Mouse (Mus musculus): ENCODE data around the gene Agrp. TPM values are rescaled to one million over a fixed set of nuclear protein-coding genes. Genes with fewer than 3 reads are reported as not detected.

Gene Agrp
- polyA plus RNA-seq, 2 experiments from 2014 or later, result 0.99 to 2.3 TPM

DNA sequence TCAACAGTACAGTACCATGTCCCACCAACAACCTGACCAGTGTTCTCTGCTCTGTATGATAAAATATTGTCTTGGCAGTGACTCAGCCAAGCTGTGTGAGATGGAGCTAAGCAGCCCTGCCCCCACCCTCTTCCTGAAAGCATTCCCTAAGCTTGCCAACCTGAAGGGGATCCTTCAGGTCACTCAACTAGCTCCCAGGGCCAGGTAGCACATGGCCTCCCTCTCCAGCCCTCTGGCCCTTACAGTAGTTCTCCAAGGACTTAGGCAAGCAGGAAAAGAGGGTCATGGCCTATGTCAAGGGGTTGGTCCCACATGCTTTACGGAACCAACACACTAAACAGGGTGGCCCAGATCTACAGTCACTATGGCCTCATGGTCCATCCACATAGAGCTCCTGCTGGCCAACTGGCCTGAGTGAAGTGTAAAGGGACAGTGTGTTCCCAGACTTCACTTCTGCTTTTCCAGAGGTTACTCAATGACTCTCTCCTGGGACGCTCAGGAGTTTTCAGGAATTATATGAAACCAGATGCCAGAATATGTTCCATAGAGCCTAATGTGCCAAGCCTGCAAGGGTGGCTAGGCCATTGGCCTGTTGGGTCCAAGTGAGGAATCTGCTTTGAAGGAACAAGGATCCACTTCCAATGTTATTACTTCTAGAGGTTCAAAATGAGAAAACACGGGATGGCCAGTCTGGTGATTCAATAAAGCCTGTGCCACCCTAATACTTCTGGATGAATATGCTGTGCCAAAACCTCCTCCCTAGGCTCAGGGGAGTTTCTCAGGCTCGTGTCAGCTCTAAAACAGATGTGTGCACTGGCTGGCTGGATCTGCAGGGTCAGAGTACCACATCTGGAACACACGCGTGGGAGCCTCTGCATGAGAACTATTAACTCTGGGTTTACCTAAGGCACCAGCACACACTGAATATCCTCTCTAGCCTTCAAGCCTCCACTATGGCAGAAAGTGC, 90.5 kb downstream of the Agrp start:
- no peak for ATAC-seq

DNA sequence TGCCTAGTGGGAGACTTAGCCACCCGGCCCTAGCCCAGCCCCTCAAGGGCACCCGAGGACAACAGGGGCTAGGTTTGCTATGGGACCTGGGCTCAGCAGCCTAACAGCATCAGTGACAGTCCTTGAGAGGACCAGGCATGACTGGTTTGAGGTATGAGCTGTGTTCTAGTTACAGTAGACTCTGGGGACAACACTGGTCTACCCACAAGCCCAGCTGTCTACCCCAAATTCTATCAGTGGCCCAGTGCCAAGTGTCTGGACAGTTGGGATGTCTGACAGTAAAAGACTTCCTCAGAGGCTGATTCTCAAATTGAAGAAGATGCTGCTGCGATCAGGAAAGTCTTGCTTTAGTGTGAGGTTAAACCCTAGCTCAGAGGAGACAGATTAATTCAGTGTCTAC, 91.9 kb downstream of the Agrp start:
- ATAC-seq, result no peak

DNA sequence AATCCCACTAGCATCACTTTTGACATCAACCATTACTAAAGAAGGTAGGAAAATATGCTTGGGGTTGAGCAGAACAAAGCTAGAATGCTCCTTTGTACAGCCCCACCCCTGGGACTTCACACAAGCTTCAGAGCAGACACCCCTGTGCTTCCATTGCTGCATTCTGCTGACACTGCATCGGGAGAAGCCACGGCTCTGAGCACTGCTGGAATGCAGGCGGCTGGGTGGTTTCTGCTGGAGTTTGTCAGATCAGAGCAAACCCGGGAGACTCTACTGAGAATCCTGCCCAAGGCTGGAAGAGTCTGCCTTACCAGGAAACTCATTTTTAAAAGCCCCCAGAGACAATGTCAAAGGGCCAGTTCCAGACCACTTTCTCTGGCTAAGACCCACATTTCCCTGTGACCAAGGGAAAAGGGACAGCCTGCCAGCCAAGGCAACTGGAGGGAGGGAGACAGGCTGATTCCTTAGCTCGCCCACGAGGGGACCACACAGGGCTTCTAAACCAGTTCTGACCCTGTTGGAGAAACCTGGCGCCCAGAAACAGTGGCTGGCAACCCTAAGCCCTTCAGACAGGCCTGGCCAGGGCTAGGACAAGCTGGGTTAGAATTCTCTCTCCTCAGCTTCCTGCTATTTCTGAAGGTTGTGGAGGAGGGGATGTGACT, 92.5 kb downstream of the Agrp start:
- no peak for ATAC-seq

DNA sequence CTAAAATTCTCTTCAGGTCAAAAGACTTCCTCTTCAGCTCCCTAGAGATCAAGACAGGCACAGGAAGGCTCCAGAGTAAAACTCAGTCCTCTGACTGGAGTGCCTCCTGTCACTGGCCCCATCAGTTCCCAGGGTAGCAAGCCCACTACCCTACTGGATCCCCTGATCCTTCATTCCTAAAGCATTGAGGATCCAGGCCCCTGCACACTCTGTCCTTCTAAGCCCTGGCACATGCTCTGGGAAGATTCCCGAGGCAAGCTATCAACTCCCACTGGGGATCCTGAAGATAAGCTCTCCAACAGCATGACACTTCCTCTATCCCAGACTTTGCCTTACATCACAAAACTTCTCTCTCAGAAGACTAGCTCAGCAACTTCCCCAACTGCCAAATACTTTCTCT, 93.5 kb downstream of the Agrp start:
- ATAC-seq, result no peak

DNA sequence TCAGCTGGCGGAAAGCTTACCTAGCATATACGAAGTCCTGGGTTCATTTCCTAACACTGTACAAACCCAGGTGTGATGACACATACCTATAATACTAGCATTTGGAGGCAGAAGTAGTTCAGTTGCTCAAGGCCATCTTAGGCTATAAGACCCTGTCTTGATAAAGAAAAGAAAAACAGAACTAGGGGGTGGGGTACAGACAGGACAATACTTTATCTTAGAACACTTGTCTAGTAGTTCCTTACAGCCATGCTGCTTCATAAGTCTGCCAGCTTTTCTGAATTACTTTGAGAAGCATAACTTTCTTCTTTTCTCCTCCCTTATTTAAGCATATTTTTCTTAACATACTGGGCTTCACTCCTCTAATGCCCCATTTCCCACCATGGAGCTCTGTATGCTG, 94.4 kb downstream of the Agrp start:
- no peak for ATAC-seq

DNA sequence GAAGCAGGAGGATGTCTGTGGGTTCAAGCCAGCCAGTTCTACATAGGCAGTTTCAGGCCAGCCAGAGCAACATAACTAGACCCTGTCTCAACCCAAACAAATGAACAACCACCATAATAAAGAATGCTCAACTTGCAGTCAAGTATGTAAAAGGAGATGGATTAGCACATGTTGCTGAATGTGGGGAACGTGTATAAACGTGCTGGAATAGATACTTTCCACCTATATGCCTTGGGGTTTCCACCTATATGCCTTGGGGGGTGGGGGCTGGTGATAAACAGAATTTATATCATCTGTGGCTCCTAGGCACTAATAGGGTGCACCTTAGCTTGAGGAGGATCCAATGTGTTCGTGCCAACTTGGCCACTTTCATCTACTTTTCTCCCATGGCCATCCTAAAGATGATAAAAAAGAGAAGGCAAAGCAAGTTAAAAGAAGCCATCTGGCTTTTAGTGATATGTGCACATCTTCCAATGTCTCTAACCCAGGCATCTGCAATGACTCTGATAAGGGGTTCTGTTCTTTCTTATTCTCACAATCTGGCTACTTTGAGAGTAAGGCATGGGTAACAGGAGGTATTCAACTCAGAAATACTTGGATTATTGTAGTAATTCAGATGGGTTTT, 95.0 kb downstream of the Agrp start:
- ATAC-seq, result no peak

DNA sequence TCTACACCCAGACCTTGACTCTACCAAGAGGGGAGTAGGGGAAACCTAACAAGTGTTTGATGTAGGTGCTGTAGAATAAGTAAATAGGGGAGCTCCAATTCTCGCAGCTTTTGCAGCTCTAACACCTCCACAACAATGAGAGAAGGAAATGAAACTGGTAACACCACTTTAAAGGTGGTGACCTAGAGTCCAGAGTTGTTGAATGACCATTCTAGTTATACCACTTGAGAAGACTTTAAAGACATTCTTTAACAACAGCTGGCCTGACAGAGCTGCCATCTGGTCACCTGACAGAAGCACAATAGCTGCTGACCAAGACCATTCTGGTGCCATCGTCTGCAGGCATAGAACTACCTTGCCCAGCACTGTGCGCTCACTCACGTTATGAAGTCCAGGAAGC, 98.3 kb downstream of the Agrp start:
- ATAC-seq, result no peak

DNA sequence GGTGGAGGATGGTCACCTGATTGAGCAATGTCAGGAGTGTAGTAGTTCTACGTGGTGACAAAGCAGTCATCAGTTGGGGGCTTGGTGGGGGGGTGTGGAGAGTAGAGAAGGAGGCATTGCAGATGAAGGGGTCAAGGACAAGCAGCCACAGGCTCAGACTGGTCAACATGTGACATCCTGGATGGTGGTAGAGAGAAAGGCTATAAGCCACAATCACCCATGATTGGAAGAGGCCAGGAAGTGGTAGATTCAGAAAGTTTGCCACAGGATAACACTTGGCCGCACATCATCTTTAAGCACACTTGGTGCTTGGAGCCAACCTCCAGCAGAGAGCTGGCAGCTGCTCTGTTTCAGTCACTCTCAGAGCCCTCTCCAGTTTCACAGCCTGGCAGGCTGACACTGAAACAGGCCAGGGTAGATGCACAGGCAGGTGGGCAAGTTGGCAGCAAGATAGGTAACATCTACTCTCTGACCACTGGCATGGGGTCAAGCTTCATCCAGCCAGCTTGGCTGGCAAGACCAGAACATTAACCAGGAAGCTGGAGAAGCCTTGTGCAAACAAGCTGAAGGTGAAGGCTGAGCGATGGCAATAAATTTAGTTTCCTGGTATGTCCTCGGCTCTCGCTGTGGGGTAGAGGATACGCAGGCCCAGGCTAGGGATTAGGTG, 100.0 kb downstream of the Agrp start:
- no peak for ATAC-seq

DNA sequence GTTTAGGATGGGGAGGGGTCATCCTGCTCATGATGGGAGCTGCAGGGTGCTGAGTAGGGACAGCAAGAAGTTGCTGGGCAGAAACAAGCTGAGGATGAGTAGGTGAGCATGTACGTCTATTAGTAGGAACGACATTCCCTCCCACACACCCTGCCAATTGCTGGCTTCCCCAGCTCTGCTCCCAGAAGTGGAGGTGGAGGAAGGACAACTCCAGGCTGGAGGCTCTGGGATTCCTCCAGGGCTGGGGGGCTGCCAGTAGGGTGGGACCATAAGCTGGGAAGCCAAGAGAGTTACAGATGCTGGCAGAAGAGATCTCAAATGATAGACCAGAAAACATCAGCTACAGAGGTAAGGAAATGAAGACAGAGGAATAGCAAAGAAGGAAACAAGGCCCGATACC, 100.6 kb downstream of the Agrp start:
- no peak for ATAC-seq

DNA sequence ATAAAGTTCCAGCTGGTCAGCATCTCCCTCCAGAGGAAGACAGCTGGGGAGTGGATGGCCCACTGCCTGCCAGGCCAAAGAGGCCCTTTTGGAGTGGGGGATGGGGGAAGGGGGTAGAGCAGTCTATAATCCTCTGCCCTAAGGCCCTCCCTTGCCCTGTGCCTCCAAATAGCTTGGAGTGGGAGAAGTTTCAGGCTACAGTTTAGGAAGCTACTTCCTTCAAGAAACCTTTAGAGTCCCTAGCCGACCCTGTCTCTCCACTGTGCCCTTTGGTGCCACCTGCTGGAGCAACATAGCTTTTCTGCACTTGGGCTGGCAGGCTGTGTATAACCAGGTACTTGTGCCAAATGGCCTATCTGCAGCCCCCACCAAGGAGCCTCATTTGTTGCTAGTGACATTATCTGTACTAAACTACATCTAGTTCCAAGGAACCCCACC, 103.3 kb downstream of the Agrp start:
- ATAC-seq, result no peak

DNA sequence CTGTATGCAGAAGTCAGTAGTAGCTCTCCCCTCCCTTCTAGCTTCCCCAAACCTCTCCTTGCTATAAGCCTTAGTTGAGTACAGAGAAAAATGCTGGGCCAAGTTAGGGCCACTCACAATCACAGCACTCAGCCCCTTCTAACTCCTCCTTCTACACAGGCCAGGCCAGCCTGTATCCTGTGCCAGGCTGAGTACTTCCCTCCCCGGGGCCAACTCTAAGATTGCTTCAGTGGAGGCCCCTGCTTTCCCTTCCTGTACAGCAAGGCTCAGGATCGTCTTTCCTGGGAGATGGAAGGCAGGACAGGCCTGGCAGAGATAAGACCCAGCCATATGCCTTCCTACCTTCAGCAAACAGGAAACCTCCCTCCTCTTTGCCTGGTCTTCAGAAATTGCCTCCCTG, 103.8 kb downstream of the Agrp start:
- no peak for ATAC-seq

DNA sequence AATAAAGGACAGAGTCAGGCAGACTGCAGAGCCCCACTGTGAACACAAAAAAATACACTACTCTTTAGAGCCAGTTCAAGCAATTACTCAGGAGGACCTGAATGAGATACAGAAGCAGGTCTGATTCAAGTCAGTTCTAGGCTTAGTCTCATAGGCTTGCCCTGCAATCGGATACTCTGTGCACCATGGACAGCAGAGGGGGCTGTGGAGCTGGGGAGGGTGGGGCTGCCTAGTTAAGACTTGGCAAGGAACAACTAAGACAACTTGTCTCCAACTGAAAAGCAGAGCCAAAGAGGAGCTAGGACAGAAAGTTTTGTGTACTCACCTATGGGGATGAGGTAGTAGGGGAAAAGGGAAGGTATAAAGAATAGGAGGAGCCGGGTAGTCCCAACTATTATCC, 105.4 kb downstream of the Agrp start:
- ATAC-seq, result no peak

DNA sequence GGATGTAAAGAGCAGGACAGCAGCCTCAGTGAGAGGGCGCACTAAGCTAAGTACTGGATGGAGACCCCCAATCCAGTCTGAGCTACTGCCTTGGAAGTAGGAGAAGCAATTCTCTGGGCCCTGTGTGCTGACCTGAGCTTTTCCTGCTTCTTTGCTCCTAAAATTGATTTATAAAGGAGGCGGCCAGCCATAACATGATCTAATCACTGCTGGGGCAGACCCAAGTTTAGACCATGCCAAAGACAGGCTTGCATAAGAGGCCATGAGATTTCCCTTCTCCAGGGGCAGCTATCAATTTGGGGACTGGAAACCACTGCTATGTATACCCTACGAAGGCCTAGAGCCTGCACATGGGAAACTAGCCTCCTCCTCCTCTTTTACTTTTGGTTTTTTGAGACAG, 107.9 kb downstream of the Agrp start:
- no peak for ATAC-seq

DNA sequence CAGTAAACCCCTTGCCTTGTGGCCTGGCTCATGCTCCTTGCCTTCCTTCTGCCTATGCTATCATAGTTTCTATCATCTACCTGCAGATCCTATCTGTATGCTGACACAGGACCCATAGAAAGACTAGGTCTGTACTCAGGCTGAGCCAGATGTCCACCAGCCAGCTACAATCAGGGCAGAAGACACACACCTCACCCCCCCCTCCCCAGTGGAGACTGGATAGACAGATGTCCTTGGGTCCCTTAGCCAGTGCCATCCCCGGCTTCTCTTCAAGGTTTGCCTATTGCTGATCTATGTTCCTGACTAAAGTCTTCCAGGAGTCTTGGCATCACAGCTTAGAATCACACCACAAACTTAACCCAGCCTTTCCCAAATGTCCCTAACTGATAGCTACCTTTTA, 109.0 kb downstream of the Agrp start:
- no peak for ATAC-seq

DNA sequence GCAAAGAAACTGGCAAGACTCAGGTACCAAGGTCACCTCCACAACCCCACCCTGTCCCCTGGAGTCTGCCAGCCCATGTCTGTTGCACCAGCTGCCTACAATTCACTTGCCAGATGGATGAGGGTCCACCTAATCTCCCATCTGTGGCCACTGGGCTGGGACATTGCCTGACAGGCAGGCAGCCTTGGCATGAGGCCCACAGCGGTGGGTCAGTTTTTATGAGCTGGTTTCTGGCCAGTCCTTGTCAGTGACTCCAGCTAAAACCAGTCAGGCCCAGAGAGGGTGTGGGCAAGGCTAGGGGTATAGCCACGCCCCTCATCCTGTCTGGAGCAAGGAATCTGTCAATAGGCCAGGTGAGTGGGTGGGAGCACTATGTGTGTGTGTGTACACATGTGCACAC, 110.1 kb downstream of the Agrp start:
- no peak for ATAC-seq

DNA sequence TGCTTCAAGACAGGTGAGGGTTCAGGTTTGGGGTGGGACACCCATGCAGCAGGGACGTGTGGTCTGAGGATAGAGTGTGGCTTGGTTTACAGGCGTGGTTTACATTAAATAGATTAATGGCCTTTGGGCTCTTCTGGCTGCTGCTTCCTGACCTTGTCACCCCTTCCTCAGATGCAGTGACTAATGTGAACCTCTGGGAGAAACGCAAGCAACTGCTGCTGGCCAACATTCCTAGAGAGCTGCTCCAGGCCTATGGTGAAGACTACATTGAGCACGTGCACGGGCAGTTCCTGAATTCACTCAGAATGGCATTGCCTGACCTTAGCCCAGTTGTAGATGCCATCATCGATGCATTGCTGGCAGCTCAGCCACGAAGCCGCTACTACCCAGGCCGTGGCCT, 114.3 kb downstream of the Agrp start:
- no peak for ATAC-seq

DNA sequence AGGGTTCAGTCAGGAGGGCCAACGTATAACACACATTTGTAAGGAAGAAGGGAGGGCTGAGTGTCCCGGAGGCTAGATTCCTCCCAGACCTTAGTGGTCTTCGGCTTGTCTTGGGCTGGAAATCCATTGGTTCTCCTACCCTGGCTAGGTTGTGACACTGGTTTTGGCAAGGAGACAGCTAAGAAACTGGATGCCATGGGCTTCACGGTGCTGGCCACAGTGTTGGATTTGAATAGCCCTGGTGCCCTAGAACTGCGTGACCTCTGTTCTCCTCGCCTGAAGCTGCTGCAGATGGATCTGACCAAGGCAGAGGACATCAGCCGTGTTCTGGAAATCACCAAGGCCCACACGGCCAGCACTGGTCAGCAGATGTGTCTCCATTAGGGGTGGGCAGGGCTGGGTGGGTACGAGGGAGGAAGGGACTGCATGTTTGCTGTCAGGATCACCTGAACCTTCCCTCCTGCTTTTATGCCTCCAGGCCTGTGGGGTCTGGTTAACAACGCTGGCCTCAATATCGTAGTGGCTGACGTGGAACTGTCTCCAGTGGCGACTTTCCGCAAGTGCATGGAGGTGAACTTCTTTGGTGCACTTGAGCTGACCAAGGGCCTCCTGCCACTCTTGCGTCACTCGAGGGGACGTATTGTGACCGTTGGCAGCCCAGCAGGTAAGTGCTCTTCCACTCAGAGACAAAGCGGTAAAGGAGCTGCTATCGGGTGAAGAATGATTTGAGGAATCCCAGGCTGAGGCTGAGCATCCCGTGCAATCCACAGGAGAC, 115.0 kb downstream of the Agrp start:
- ATAC-seq, result no peak

DNA sequence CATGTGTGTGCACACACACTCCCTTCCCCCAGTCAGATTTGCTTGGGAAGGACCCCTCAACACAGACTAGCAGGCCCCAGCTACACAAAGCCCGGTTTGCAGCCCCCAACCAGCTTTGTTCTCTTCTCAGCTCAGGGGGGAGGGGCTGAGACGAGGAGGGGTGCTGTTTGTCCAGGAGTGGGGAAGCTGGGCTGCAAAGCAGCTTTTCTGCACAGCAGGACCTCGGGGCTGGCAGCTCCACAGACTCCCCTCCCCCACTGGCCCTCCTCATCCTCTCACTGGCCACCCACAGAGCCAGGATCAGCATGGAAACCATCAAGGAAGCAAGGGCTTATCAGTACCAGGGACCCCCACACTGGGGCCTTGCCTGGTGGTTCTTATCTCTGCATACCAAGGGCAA, 116.1 kb downstream of the Agrp start:
- no peak for ATAC-seq

DNA sequence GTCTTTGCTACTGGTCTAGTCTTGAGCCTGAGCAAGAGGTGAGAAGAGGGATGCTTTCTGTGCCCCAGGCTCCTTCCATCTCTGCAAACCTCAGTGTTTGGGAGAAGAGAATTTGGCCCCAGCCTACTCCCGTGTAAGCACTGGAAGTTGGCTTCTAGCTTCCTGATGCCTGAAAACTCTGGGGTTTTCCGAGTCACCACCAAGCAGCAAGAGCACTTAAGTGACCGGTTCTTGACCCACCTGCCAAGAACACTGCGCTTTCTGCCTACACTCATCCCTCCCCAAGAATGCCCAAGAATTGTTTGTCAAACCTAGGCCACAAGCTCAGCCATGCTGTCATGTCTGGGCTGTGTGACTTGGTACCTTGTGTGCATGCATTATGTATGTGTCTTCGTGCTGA, 116.7 kb downstream of the Agrp start:
- no peak for ATAC-seq

DNA sequence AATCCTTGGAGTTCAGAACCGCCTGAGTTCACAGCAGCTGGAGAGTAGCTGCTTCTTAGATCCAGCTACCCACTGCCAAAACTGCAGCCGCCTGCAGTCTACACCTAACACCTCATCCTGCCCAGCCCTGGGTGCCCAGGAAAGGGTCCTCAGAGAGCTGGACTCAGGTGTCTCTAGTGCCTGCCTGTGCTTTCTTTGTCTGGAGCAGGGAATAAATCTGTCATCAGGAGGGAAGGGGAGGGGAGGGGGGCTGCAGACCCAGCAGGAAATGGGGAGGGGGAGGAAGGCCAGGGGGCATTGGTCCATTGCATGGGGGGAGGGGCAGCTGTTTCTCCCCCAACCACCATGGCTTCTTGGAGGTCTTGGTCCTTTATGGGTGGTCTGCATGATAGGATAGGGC, 117.6 kb downstream of the Agrp start:
- no peak for ATAC-seq

DNA sequence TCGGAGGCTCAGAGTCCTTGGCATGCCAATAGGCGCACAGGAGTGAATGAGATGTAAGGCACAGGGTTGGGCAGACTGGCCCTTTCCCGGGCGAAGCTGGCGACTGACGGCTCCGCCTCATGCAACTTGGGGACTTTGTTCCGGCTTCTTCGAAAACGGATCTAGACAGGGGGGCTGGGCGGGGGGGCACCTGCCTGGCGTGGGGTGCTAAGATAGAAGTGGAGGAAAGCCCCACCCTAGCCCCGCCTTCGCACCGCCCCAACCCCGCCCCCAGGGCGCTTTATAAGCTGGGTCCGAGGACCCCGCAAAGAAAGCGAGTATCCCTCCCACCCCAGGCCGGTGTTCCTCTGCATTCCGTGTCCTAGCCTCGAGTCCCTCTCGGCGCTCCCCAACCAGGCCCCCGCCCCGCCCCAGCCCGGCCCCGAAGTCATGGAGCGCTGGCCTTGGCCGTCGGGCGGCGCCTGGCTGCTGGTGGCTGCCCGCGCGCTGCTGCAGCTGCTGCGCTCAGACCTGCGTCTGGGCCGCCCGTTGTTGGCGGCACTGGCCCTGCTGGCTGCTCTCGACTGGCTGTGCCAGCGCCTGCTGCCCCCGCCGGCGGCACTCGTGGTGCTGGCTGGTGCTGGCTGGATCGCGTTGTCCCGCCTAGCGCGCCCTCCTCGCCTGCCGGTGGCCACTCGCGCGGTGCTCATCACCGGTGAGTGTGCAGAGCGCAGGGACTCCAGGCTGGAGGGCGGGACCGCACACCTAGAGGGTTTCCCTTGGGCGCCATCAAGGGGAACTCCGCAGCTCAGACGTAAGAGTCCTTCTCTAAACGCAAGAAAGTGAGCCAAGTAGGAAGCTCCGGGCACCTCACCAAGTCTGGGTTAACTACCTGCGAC, 118.5 kb downstream of the Agrp start, which contains the start of gene Hsd11b2:
Gene Hsd11b2 (plus strand): TSS at position 320 of the 878 bp plus-strand sequence.
- ATAC-seq, result peak; percentile 87

Measured in CD4-positive, CD25-positive, alpha-beta regulatory T cell, adult 4 months (primary cell).